Mouse (Mus musculus) brain, embryonic 14.5 days (tissue): ENCODE results near the gene Zbtb44. TPM values are rescaled to one million over a fixed set of nuclear protein-coding genes. Genes with fewer than 3 reads are reported as not detected.

Experiments used
- DNase-seq: peaks from one replicate; pipeline ENCODE4 v3.0.0-alpha.2; 2011; ENCODE audit warnings: low read depth
- CTCF ChIP-seq: fragments of 200-500 bp; IDR thresholded peaks from 2 replicates; pipeline ENCODE4 v1.5.1; 2012; ENCODE audit warnings: inconsistent platforms, mild to moderate bottlenecking, moderate library complexity, borderline replicate concordance; ENCODE audit not compliant: insufficient read depth, insufficient read length; ENCODE audit errors: extremely low read depth
- POLR2A ChIP-seq: fragments of 200-500 bp; IDR thresholded peaks from 2 replicates; pipeline ENCODE4 v1.6.1; 2012; ENCODE audit warnings: mild to moderate bottlenecking, inconsistent platforms, borderline replicate concordance; ENCODE audit not compliant: poor library complexity, insufficient read depth, insufficient read length, severe bottlenecking; ENCODE audit errors: extremely low read depth
- polyA plus RNA-seq: library from polyadenylated mRNA; depleted of rRNA; stranded (reverse); fragments of >200 nt; gene quantifications from 2 replicates; pipeline ENCODE4 v1.2.3, GENCODE M21; 2012; rRNA removed

The Zbtb44 gene
- polyA plus RNA-seq, 1 experiment: 8.5 TPM

- TF ChIP-seq CTCF: no peak
- TF ChIP-seq POLR2A: no peak
- no peak for DNase-seq
These were observed 87.0 kb downstream of the Zbtb44 start for GRCm38 (mm10) chr9:31117488-31117887.

- peak; percentile 37 for DNase-seq
- TF ChIP-seq POLR2A (no peak), CTCF (no peak)
These were observed 88.3 kb downstream of the Zbtb44 start for GRCm38 (mm10) chr9:31118520-31119298.

GRCm38 (mm10) chr9:31119405-31119804 is 89.0 kb downstream of the Zbtb44 start:
- no peak for TF ChIP-seq CTCF
- no peak for TF ChIP-seq POLR2A

DNA sequence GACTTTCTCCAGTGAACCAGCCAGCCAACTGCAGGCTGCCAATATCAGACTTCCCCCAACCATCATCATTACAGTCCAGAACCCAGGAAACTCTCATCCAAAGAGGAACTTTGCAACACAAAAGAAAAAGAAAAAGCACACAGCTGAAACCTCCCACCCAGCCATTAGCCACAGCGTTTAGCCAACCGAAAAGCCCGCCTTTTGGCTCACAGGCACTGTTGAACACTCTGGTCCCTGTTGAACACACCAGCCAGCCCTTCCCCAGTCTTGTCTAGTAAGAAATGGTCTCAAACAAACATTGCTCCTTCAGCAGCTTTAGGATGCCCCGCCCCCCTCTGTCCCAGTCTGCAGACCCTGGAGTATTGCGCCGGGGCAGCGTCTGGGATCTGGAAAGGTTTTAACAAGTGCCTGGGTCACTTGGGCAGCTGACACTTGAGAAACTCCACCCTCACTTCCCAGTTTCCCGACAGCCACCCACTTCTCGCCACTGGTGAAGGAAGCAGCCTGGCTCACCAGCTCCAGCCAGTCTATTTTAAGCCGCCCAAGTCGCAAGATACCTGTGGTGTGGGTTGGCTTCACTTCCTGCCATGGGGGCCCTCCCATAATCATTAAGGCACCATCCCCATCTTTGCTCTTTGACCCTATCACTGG is 89.6 kb downstream of the Zbtb44 start:
- TF ChIP-seq CTCF (no peak), POLR2A (no peak)
- peak; percentile 45 for DNase-seq

More at GRCm38 (mm10) chr9:31119405-31119804, 89.0 kb downstream of the Zbtb44 start:
- no peak for DNase-seq

GRCm38 (mm10) chr9:31120533-31120915 is 90.1 kb downstream of the Zbtb44 start:
- DNase-seq: no peak

GRCm38 (mm10) chr9:31122464-31123030 is 92.1 kb downstream of the Zbtb44 start:
- DNase-seq: peak; percentile 56
- TF ChIP-seq CTCF (no peak), POLR2A (no peak)

More at GRCm38 (mm10) chr9:31120533-31120915, 90.1 kb downstream of the Zbtb44 start:
- TF ChIP-seq CTCF: no peak
- no peak for TF ChIP-seq POLR2A

Other genes starting within 250 kb of the Zbtb44 start
- gene Adamts15, start 108.2 kb upstream of the Zbtb44 start, polyA plus RNA-seq: 3.6 and 6.2 TPM in 2 replicates
- gene Adamts8, start 88.1 kb upstream of the Zbtb44 start, polyA plus RNA-seq: 1.0 and 1.6 TPM in 2 replicates
- 1.00 and 1.7 TPM in 2 replicates for gene St14, start 101.2 kb downstream of the Zbtb44 start, polyA plus RNA-seq
- gene Aplp2, start 181.2 kb downstream of the Zbtb44 start, polyA plus RNA-seq: 307 and 363 TPM in 2 replicates
- gene Prdm10, start 249.9 kb downstream of the Zbtb44 start, polyA plus RNA-seq: 30.2 and 30.6 TPM in 2 replicates